In the genomic region with DNA sequence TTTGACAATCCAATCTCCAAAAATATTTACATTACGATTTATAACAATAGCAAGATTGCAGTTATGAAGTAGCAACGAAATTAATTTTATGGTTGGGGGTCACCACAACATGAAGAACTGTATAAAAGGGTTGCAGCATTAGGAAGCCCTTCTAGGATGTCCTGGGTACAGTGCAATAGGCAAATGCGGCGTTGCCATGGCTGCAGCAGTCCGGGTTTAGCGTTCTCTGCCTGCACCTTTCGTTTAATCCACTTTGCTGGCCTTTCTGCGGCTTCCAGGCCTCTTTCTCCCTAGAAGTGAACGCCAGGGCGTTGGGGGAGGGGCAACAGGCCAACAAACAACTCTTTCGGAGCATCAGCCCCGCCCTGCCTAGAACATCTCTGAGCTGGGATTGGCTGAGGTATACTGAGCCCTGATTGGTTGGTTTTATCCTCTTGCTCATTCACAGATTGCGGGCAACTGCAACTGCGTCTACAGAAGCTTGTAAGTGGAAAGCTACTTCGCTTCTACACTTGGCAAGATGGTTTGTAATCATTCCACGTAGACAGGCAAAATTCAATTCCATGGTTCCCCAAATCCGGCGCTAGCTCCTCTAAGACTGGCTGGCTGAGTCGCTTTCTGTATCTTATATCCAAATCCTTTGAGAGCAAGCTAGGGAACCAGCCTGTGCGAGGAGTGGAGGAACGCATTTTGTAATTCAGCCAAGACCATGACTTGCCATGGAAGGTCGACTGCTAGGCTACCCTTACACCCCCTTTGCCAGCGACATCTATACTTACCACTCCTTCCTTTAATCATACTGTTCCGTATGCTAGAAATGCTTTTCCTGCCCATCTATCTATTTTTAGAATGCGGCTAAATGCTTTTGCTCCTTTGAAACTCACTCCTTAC, we compare ENCODE assay signal across 8 mouse cellular contexts. TPM values are rescaled to one million over a fixed set of nuclear protein-coding genes. Genes with fewer than 3 reads are reported as not detected.
DNase-seq lines count a peak whose midpoint lies in the region; ATAC-seq and TF ChIP-seq lines count a peak whose summit lies in the region.

No protein-coding gene starts in this region.

- H3K4me1 ChIP-seq in bone marrow macrophage, adult 2 months (ENCODE audit: control insufficient read depth, insufficient read depth, low read length) = peaks cover 26% of the 10 kb centered on the region
- H3K4me1 ChIP-seq in embryonic facial prominence, embryonic 14.5 days (ENCODE audit: control insufficient read depth, insufficient read depth, low read length) = peaks cover 5% of the 10 kb centered on the region
- peaks cover 4% of the 10 kb centered on the region; the same call in 1 of the 2 replicates for H3K4me1 ChIP-seq in kidney, adult 2 months (ENCODE audit: control insufficient read depth, insufficient read depth, low read length)
- peaks cover 21% of the 10 kb centered on the region for H3K4me1 ChIP-seq in limb, embryonic 10.5 days
- H3K4me1 ChIP-seq in midbrain, embryonic 11.5 days (ENCODE audit: control insufficient read depth, insufficient read depth, low read length) = peaks cover 12% of the 10 kb centered on the region

- peaks cover 27% of the 10 kb centered on the region for H3K36me3 ChIP-seq in embryonic facial prominence, embryonic 14.5 days (ENCODE audit: control insufficient read depth, insufficient read depth, low read length)
- H3K36me3 ChIP-seq in kidney, adult 2 months (ENCODE audit: control insufficient read depth, insufficient read depth, low read length) = peaks cover 3% of the 10 kb centered on the region; the same call in 1 of the 2 replicates
- peaks cover 35% of the 10 kb centered on the region for H3K36me3 ChIP-seq in limb, embryonic 10.5 days
- H3K36me3 ChIP-seq in midbrain, embryonic 11.5 days (ENCODE audit: control insufficient read depth, insufficient read depth, low read length) = peaks cover 6% of the 10 kb centered on the region

- peak overlapping the region; percentile 47 for H3K4me3 ChIP-seq in bone marrow macrophage, adult 2 months (ENCODE audit: insufficient read depth, low read length)
- peak overlapping the region; percentile 29 for H3K4me3 ChIP-seq in embryonic facial prominence, embryonic 14.5 days (ENCODE audit: low read depth, low read length)
- peak overlapping the region; percentile 26 for H3K4me3 ChIP-seq in kidney, adult 2 months (ENCODE audit: insufficient read depth, low read depth, low read length)
- H3K4me3 ChIP-seq in limb, embryonic 10.5 days = peak overlapping the region; percentile 49
- peak overlapping the region; percentile 5; the same call in 1 of the 2 replicates for H3K4me3 ChIP-seq in midbrain, embryonic 11.5 days (ENCODE audit: low read depth, low read length)

- H3K9me3 ChIP-seq in embryonic facial prominence, embryonic 14.5 days (ENCODE audit: control insufficient read depth, low read length) = no peaks in the 10 kb centered on the region
- H3K9me3 ChIP-seq in limb, embryonic 10.5 days (replicated peaks) = no peaks in the 10 kb centered on the region
- H3K9me3 ChIP-seq in midbrain, embryonic 11.5 days (ENCODE audit: control insufficient read depth, low read length) = no peaks in the 10 kb centered on the region; the same call in 1 of the 2 replicates

- peak; percentile 97 for ATAC-seq in embryonic facial prominence, embryonic 14.5 days (ENCODE audit: low read depth)
- peak; percentile 98 for ATAC-seq in midbrain, embryonic 11.5 days (ENCODE audit: low FRiP score)

- 0 out of 2 replicates have a peak overlapping the region, but pooled peaks have one; percentile 18 for H3K27ac ChIP-seq in bone marrow macrophage, adult 2 months (ENCODE audit: insufficient read depth, low read depth, low read length)
- peak overlapping the region; percentile 69 for H3K27ac ChIP-seq in embryonic facial prominence, embryonic 14.5 days (replicated peaks; ENCODE audit: low read depth, low read length)
- H3K27ac ChIP-seq in kidney, adult 2 months (ENCODE audit: insufficient read depth, low read depth, low read length) = peak overlapping the region; percentile 12; the same call in 1 of the 2 replicates
- peak overlapping the region; percentile 75 for H3K27ac ChIP-seq in limb, embryonic 10.5 days
- peak overlapping the region; percentile 49 for H3K27ac ChIP-seq in midbrain, embryonic 11.5 days (ENCODE audit: low read depth, low read length)

- DNase-seq in embryonic facial prominence, embryonic 14.5 days (ENCODE audit: low spot score) = peak; percentile 98
- DNase-seq in heart, adult 8-10 months (ENCODE audit: low spot score) = peak; percentile 89
- DNase-seq in kidney, adult 2 months = peak; percentile 94
- DNase-seq in limb, embryonic 10.5 days (ENCODE audit: low spot score) = peak; percentile 93
- peak; percentile 97 for DNase-seq in midbrain, embryonic 11.5 days (ENCODE audit: low spot score, missing footprints)
- DNase-seq in right cerebral cortex, postnatal 4 days = peak; percentile 90
- DNase-seq in urinary bladder, postnatal 4 days (ENCODE audit: low spot score in 2 of 2) = peak; percentile 87 to 90

- no peaks in the 10 kb centered on the region for H3K27me3 ChIP-seq in embryonic facial prominence, embryonic 14.5 days (replicated peaks; ENCODE audit: control insufficient read depth, insufficient read depth, low read length)
- no peaks in the 10 kb centered on the region for H3K27me3 ChIP-seq in kidney, adult 2 months (replicated peaks; ENCODE audit: control insufficient read depth, insufficient read depth, low read length)
- no peaks in the 10 kb centered on the region for H3K27me3 ChIP-seq in limb, embryonic 10.5 days (ENCODE audit: low read depth, poor library complexity, severe bottlenecking)
- H3K27me3 ChIP-seq in midbrain, embryonic 11.5 days (ENCODE audit: control insufficient read depth, insufficient read depth, low read length) = no peaks in the 10 kb centered on the region

- TF ChIP-seq CTCF in bone marrow macrophage, adult 2 months (IDR thresholded peaks at IDR 0.05; ENCODE audit: low read depth, low read length) = no peak
- no peak for TF ChIP-seq CTCF in kidney, adult 2 months (conservative IDR thresholded peaks at IDR 0.05; ENCODE audit: insufficient read depth, insufficient read length, low read depth, low read length)

- WGBS in embryonic facial prominence, embryonic 14.5 days = 6% methylated on average over 25 of the region's 25 CpGs
- 10% methylated on average over 25 of the region's 25 CpGs for whole genome bisulfite sequencing in kidney, adult 2 months
- WGBS in limb, embryonic 10.5 days = 9% methylated on average over 25 of the region's 25 CpGs
- 8% methylated on average over 25 of the region's 25 CpGs for WGBS in midbrain, embryonic 11.5 days

- peak overlapping the region; percentile 61 for H3K4me2 ChIP-seq in embryonic facial prominence, embryonic 14.5 days (ENCODE audit: low read depth, low read length)
- H3K4me2 ChIP-seq in midbrain, embryonic 11.5 days = peak overlapping the region; percentile 34

- H3K9ac ChIP-seq in embryonic facial prominence, embryonic 14.5 days (ENCODE audit: low read depth, low read length) = peak overlapping the region; percentile 46; the same call in 1 of the 2 replicates
- H3K9ac ChIP-seq in midbrain, embryonic 11.5 days (ENCODE audit: low read length) = peak overlapping the region; percentile 6; the same call in 1 of the 2 replicates

- TF ChIP-seq POLR2A in bone marrow macrophage, adult 2 months (IDR thresholded peaks at IDR 0.05; ENCODE audit: borderline replicate concordance, low read depth, low read length) = no peak
- TF ChIP-seq POLR2A in kidney, adult 2 months (IDR thresholded peaks at IDR 0.05; ENCODE audit: low read depth, low read length) = no peak

RNA-seq across cellular contexts. Expression of a gene that starts 10.9 kb away (rescaled TPM):
- polyA plus RNA-seq in bone marrow macrophage, adult 2 months (2012; ENCODE audit: insufficient read depth, insufficient read length, missing spikeins) = 9.7 and 13.1 TPM in 2 replicates
- polyA plus RNA-seq in embryonic facial prominence, embryonic 14.5 days (2014; fragmentation: Nextera tagmentation; extraction: Ambion mirVana) = 17.4 and 17.7 TPM in 2 replicates
- total RNA-seq in heart, adult 8-10 months (2022) = 10 to 100 TPM; 47.5 to 55.7 (median 51.0) TPM
- polyA plus RNA-seq in kidney, adult 2 months (2012; rRNA removed) = 16.5 and 18.5 TPM in 2 replicates
- polyA plus RNA-seq in limb, embryonic 10.5 days (2016; fragmentation: Nextera tagmentation; extraction: Ambion mirVana) = 15.0 and 22.6 TPM in 2 replicates
- 16.5 and 17.0 TPM in 2 replicates for polyA plus RNA-seq in midbrain, embryonic 11.5 days (2014; fragmentation: Nextera tagmentation; extraction: Ambion mirVana)

RNA-seq across cellular contexts. Expression of a gene that starts 18.9 kb away (rescaled TPM):
- polyA plus RNA-seq in bone marrow macrophage, adult 2 months (2012; ENCODE audit: insufficient read depth, insufficient read length, missing spikeins) = 25.1 and 29.7 TPM in 2 replicates
- polyA plus RNA-seq in embryonic facial prominence, embryonic 14.5 days (2014; fragmentation: Nextera tagmentation; extraction: Ambion mirVana) = 35.3 and 36.6 TPM in 2 replicates
- total RNA-seq in heart, adult 8-10 months (2022) = 10 to 100 TPM; 39.8 to 44.7 (median 41.8) TPM
- 17.9 and 21.4 TPM in 2 replicates for polyA plus RNA-seq in kidney, adult 2 months (2012; rRNA removed)
- 54.6 and 59.2 TPM in 2 replicates for polyA plus RNA-seq in limb, embryonic 10.5 days (2016; fragmentation: Nextera tagmentation; extraction: Ambion mirVana)
- polyA plus RNA-seq in midbrain, embryonic 11.5 days (2014; fragmentation: Nextera tagmentation; extraction: Ambion mirVana) = 82.5 and 83.6 TPM in 2 replicates

RNA-seq across cellular contexts. Expression of a gene that starts 39.8 kb away (rescaled TPM):
- 142 and 144 TPM in 2 replicates for polyA plus RNA-seq in bone marrow macrophage, adult 2 months (2012; ENCODE audit: insufficient read depth, insufficient read length, missing spikeins)
- polyA plus RNA-seq in embryonic facial prominence, embryonic 14.5 days (2014; fragmentation: Nextera tagmentation; extraction: Ambion mirVana) = 291 and 327 TPM in 2 replicates
- total RNA-seq in heart, adult 8-10 months (2022) = 100 to 1,000 TPM in 3 of 4 experiments, 10 to 100 TPM in 1; 97.6 to 103 (median 102) TPM
- 56.6 and 59.8 TPM in 2 replicates for polyA plus RNA-seq in kidney, adult 2 months (2012; rRNA removed)
- polyA plus RNA-seq in limb, embryonic 10.5 days (2016; fragmentation: Nextera tagmentation; extraction: Ambion mirVana) = 365 and 415 TPM in 2 replicates
- 533 and 541 TPM in 2 replicates for polyA plus RNA-seq in midbrain, embryonic 11.5 days (2014; fragmentation: Nextera tagmentation; extraction: Ambion mirVana)

Comparison
In these comparisons a context has a peak if more than half of its experiments do, and no peak if none do; other contexts are left out.
1. Peak in every context shown above with its lines: DNase-seq, ATAC-seq, H3K4me3 ChIP-seq and H3K27ac ChIP-seq.
2. H3K27ac ChIP-seq: peak in every context shown above with its lines; median percentile 75 in limb, embryonic 10.5 days; 69 in embryonic facial prominence, embryonic 14.5 days; 49 in midbrain, embryonic 11.5 days; 18 in bone marrow macrophage, adult 2 months; 12 in kidney, adult 2 months.